Mouse (Mus musculus): Measurements from ENCODE around the gene Filip1l.

DNA sequence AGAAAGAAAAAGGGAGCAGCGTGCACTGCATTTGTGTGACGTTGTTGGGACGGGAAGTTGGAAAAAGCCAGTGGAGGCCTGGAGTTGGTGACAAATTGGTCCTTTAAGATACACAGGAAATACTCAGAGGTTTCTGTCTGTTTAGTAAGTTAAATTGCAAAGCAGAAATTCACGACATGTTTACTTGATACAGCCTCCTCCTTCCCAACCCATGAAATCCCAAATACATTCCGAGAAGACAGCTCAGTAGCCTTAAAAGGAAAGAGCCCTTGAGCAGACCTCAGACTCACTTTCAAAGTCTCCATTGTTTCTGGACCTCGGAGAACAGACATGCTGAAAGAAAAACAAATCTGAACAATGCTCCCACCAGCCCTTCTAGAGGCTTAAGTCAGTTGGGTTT is 48.8 kb downstream of the Filip1l start:
- TF ChIP-seq CTCF (IDR thresholded peaks at IDR 0.05; ENCODE audit: low read depth), result no peak
- TF ChIP-seq EP300 (optimal IDR thresholded peaks at IDR 0.05), result no peak
